Mouse (Mus musculus) cerebellum, adult 2 months (tissue): ENCODE measurements around the gene Rfwd3. TPM values are rescaled to one million over a fixed set of nuclear protein-coding genes. Genes with fewer than 3 reads are reported as not detected.

Experiments used
- DNase-seq, 2 experiments: peaks; one replicate each; pipeline ENCODE4 v3.0.0; 2021
- H3K27ac ChIP-seq: fragments of 200-500 bp; 2 replicates; pipeline ENCODE4 v1.5.1; 2012; ENCODE audit warnings: low read length, control low read depth, inconsistent platforms; ENCODE audit not compliant: insufficient read depth
- H3K27me3 ChIP-seq: fragments of 200-500 bp; 2 replicates; pipeline ENCODE4 v1.6.1; 2012; ENCODE audit warnings: inconsistent platforms, mild to moderate bottlenecking, low read length, moderate library complexity; ENCODE audit not compliant: control insufficient read depth, insufficient read depth
- H3K4me1 ChIP-seq: fragments of 200-500 bp; 2 replicates; pipeline ENCODE4 v1.6.1; 2011; ENCODE audit warnings: low read length; ENCODE audit not compliant: control insufficient read depth, insufficient read depth
- H3K4me3 ChIP-seq: fragments of 200-500 bp; replicated peaks from 2 replicates; pipeline ENCODE3; 2011; ENCODE audit warnings: mild to moderate bottlenecking, low read depth, low read length, control low read depth; ENCODE audit not compliant: insufficient read depth
- CTCF ChIP-seq: fragments of 200-500 bp; IDR thresholded peaks from 2 replicates; pipeline ENCODE4 v1.5.1; 2011; ENCODE audit warnings: low read depth, mild to moderate bottlenecking, control low read depth, low read length, moderate library complexity, borderline replicate concordance; ENCODE audit not compliant: insufficient read depth
- POLR2A ChIP-seq: fragments of 200-500 bp; IDR thresholded peaks from 2 replicates; pipeline ENCODE4 v1.6.1; 2011; ENCODE audit warnings: low read length, control low read depth, borderline replicate concordance; ENCODE audit not compliant: insufficient read depth
- WGBS: fragments of 180-500 bp; shearing (Covaris S2); methylation state at CpG from one replicate; pipeline ENCODE4 v1.1.7; 2018; 5-methylcytosine and 5-hydroxymethylcytosine counted together
- polyA plus RNA-seq: library from polyadenylated mRNA; depleted of rRNA; stranded (reverse); fragments of >200 nt; gene quantifications from 2 replicates; pipeline ENCODE4 v1.2.3, GENCODE M21; 2012; rRNA removed

Rfwd3 gene
- 20.3 and 21.8 TPM in 2 replicates for polyA plus RNA-seq

DNA sequence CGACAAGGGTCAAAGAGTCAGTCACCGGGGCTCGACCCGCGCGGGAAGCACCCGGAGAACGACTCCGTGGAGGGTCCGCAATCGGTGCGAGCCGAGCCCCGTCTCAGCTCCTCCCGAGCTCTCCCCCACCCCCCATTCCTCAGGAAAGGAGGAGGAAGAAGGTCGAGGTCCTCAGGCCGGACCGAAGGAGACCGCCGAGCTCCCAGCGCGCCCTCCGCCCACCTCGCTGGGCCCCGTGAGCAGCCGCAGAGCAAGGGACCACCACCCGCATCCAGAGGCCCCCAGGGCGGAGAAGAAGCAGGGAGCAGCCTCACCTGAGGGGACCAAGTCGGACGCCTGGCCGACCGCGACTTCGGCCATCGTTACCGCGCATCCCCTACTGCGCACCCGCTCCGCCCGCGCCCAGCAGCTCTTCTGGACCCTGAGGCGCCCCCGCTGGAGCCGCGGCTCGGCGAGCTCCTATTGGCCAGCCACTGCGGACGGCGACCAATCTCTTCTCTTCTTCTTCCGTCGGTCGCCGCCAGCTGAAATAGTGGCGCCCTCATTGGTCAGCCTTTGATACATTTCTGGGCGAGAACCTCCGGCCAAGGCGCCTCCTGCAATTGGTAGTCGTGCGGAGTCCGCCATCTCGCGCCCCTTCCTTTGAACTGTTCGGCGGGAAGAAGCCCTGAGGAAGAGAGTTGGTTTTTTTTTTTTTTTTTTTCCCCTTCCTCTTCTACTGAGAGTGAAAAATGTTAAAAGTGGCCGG lies at the start of gene Rfwd3:
Gene Rfwd3 (minus strand): TSS at position 402 of the 748 bp plus-strand sequence.
- Histone ChIP-seq H3K27ac (peak within 1 kb of the TSS; percentile 52), H3K4me1 (no peaks in the 10 kb centered on the region; the same call in 1 of the 2 replicates), H3K4me3 (peak within 1 kb of the TSS; percentile 77), H3K27me3 (no peaks in the 10 kb centered on the region)
- peak; percentile 95 to 98 for DNase-seq
- WGBS = under 1% methylated on average over 67 of the region's 67 CpGs
- TF ChIP-seq CTCF (no peak), POLR2A (peak; percentile 79)

GRCm38 (mm10) chr8:111343225-111343624 lies 43.2 kb upstream of the Rfwd3 start:
- Histone ChIP-seq H3K27ac (no peak overlapping the region), H3K4me3 (no peak overlapping the region), H3K4me1 (peaks cover 4% of the 10 kb centered on the region; the same call in 1 of the 2 replicates), H3K27me3 (no peaks in the 10 kb centered on the region)
- peak; percentile 69 to 82 for DNase-seq
- TF ChIP-seq CTCF = peak; percentile 99
- no peak for TF ChIP-seq POLR2A
- WGBS = 21% methylated on average over 5 of the region's 5 CpGs

DNA sequence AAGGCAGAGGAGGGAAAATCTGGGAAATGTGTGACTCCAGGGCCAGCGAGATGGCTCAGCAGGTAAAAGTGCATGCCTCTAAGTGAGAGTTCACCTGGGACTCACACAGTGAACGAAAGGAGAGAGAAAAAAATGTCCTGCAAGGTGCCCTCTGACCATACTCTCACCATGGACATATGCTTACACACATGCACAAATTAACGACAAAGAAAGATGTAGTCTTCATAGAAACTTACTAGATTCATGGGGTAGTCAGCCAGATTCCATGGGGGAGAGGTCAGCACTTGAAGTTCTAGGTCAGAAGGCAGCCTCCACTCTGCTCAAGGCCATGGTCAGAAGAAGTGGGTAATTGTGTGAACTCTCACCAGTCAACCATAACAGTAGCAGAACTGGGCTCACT lies 40.2 kb upstream of the Rfwd3 start:
- no peak for DNase-seq
- TF ChIP-seq CTCF (no peak), POLR2A (no peak)
- Histone ChIP-seq H3K4me1 (no peaks in the 10 kb centered on the region), H3K27ac (no peak overlapping the region), H3K27me3 (no peaks in the 10 kb centered on the region; the same call in 1 of the 2 replicates), H3K4me3 (no peak overlapping the region)
- 82% methylated on average over 3 of the region's 3 CpGs for WGBS

GRCm38 (mm10) chr8:111338370-111339208 lies 38.6 kb upstream of the Rfwd3 start:
- Histone ChIP-seq H3K4me3 (no peak overlapping the region), H3K4me1 (no peaks in the 10 kb centered on the region), H3K27ac (no peak overlapping the region), H3K27me3 (no peaks in the 10 kb centered on the region; the same call in 1 of the 2 replicates)
- 66% methylated on average over 12 of the region's 12 CpGs for WGBS
- TF ChIP-seq CTCF = no peak
- DNase-seq = no peak

DNA sequence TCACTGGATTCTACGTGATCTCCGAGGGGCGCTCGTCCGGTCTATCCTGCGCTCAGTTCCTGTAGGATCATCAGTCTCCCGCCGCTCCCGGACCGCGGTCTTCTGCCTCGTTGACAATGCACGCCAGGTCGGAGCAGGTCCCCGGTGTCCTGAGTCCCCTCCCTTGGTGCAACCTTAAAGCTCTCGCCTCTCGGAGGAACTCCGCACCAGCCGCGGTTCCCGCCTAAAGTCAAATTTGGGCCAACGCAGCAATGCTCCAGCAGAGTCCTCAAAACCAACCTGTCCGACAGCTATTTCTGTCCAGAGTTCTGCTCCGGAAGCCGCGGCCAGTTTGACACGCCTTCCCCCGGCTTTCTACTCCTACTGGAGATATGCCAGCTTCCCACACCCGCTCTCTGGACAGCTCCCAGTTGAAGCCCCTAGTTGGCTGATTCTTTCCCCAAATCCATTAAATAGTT lies 37.9 kb upstream of the Rfwd3 start, which contains the start of gene Mlkl:
Gene Mlkl (minus strand): TSS at position 288 of the 458 bp plus-strand sequence.
- peak in 1 of 2 experiments; percentile 38 for DNase-seq
- no peak for TF ChIP-seq CTCF
- no peak for TF ChIP-seq POLR2A

DNA sequence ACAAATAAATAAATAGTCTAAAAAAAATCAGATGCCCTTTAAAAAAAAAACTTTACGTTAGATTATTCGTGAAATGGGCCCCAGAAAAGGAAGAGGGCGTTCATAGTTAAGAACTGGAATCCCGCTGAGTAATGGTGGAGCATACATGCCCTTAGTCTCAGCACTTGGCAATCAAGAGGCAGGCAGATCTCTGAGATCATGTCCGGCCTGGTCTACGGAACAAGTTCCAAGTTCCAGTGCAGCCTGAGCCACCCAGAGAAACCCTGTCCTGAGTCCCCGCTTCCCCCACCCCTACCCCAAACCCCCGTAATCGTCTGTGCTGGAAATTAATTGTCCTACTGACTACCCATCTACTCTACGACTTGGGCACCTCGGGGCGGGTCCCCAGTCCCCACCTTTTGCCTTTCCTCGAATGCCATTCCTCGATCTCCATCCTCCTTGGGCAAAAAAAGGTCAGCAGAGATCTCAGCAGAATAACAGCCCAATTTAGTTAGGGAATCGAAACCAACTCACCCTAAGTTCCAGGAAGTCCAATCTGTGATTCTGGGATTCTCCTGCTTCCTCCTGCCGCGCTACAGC lies 37.4 kb upstream of the Rfwd3 start:
- Histone ChIP-seq H3K27ac (no peak overlapping the region), H3K4me3 (peak overlapping the region; percentile 63), H3K4me1 (no peaks in the 10 kb centered on the region), H3K27me3 (no peaks in the 10 kb centered on the region; the same call in 1 of the 2 replicates)
- no peak for DNase-seq
- 29% methylated on average over 17 of the region's 17 CpGs for WGBS
- no peak for TF ChIP-seq CTCF
- TF ChIP-seq POLR2A = no peak

More for the DNA sequence above, 37.9 kb upstream of the Rfwd3 start, which contains the start of gene Mlkl:
- no peaks in the 10 kb centered on the region; the same call in 1 of the 2 replicates for H3K27me3 ChIP-seq
- peak within 1 kb of the TSS; percentile 63 for H3K4me3 ChIP-seq
- no peaks in the 10 kb centered on the region for H3K4me1 ChIP-seq
- no peak within 1 kb of the TSS for H3K27ac ChIP-seq
- 1% methylated on average over 29 of the region's 29 CpGs for WGBS

GRCm38 (mm10) chr8:111336692-111337091 lies 36.7 kb upstream of the Rfwd3 start:
- Histone ChIP-seq H3K27ac (no peak overlapping the region), H3K4me1 (no peaks in the 10 kb centered on the region), H3K27me3 (no peaks in the 10 kb centered on the region; the same call in 1 of the 2 replicates), H3K4me3 (no peak overlapping the region)
- 93% methylated on average over 4 of the region's 4 CpGs for WGBS
- no peak for TF ChIP-seq POLR2A
- TF ChIP-seq CTCF = no peak
- no peak for DNase-seq
